Mouse (Mus musculus): ENCODE results near the gene Nos1ap.

DNA sequence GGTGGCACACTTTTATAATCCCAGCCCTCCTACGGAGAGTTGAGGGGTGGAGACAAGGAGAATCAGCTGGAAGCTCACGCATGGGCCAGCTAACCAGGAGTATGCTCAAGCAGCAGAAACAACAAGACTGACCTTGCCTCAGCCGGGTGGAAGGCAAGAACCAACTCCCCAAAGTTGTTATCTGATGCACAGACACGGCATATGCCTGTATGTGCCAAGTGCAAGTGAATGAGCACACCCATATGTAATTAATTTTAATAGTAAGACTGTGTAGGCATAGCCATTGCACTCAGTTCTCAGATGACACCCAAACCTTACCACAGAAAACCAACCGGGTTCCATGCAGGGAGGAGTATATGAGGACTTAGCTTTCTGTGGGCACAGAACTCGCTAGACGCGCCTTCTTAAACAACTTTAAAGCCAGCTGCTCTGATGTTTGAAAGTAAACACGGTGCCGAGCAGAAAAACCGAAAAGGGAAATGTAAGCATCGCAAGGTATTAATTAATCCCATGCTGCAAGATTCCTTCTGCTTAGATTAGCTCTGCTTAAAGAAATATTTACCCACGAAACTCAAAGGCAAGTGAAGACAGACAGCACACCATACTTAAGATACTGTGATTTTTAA, 9.1 kb downstream of the Nos1ap start:
- TF ChIP-seq CTCF (IDR thresholded peaks at IDR 0.05; ENCODE audit: low read depth) (no peak), EP300 (IDR thresholded peaks at IDR 0.05; ENCODE audit: low read depth) (no peak)

Data from liver, postnatal 0 days (tissue).